Mouse (Mus musculus): ENCODE results near the gene 6820408C15Rik.
"Not testable (repeated sequence)": the region's sequence is repeated elsewhere in the genome, so short reads cannot be mapped to it uniquely, and the experiment has no call there.

The 6820408C15Rik gene

GRCm38 (mm10) chr2:152411471-152411870 is 3.9 kb upstream of the 6820408C15Rik start:
- no peak for DNase-seq

GRCm38 (mm10) chr2:152412526-152413157 is 2.7 kb upstream of the 6820408C15Rik start:
- DNase-seq, result no peak

GRCm38 (mm10) chr2:152413158-152413764 is 2.1 kb upstream of the 6820408C15Rik start:
- no peak for DNase-seq

- DNase-seq, result peak; percentile 45 to 53
These were observed 1.4 kb upstream of the 6820408C15Rik start for GRCm38 (mm10) chr2:152413765-152414584.

GRCm38 (mm10) chr2:152414591-152415165 is 709 bp upstream of the 6820408C15Rik start, which contains the start of gene Zcchc3:
TSS of gene Zcchc3 (minus strand) at chr2:152415027.
- peak; percentile 87 to 88 for DNase-seq

- no peak for DNase-seq
These were observed 399 bp downstream of the 6820408C15Rik start for GRCm38 (mm10) chr2:152415786-152416185.

- no peak for DNase-seq
These were observed 12.1 kb downstream of the 6820408C15Rik start for GRCm38 (mm10) chr2:152427493-152427892.

GRCm38 (mm10) chr2:152428481-152428880 is 13.1 kb downstream of the 6820408C15Rik start:
- DNase-seq, result not testable (repeated sequence)

GRCm38 (mm10) chr2:152436405-152436901 is 21.1 kb downstream of the 6820408C15Rik start:
- DNase-seq, result no peak

- DNase-seq, result peak; percentile 87 to 89
These were observed 21.8 kb downstream of the 6820408C15Rik start for GRCm38 (mm10) chr2:152436983-152437860.

- no peak for DNase-seq
These were observed 23.6 kb downstream of the 6820408C15Rik start for GRCm38 (mm10) chr2:152438963-152439362.

GRCm38 (mm10) chr2:152439833-152440232 is 24.4 kb downstream of the 6820408C15Rik start:
- no peak for DNase-seq

GRCm38 (mm10) chr2:152442322-152442721 is 26.9 kb downstream of the 6820408C15Rik start:
- no peak for DNase-seq

GRCm38 (mm10) chr2:152443281-152443680 is 27.9 kb downstream of the 6820408C15Rik start:
- DNase-seq, result peak; percentile 34 to 47

GRCm38 (mm10) chr2:152446642-152447041 is 31.3 kb downstream of the 6820408C15Rik start:
- DNase-seq, result no peak

- no peak for DNase-seq
These were observed 32.1 kb downstream of the 6820408C15Rik start for GRCm38 (mm10) chr2:152447461-152447860.

- DNase-seq, result peak; percentile 74 to 86
These were observed 34.9 kb downstream of the 6820408C15Rik start for GRCm38 (mm10) chr2:152450241-152450640.

- peak; percentile 27 to 52 for DNase-seq
These were observed 36.9 kb downstream of the 6820408C15Rik start for GRCm38 (mm10) chr2:152452101-152452781.

- no peak for DNase-seq
These were observed 43.9 kb downstream of the 6820408C15Rik start for GRCm38 (mm10) chr2:152459241-152459640.

GRCm38 (mm10) chr2:152464570-152465150 is 49.3 kb downstream of the 6820408C15Rik start, which contains the start of gene Defb23:
TSS of gene Defb23 (minus strand) at chr2:152464620.
- DNase-seq, result no peak

GRCm38 (mm10) chr2:152470973-152471372 is 55.6 kb downstream of the 6820408C15Rik start:
- peak; percentile 25 to 47 for DNase-seq
